Mouse (Mus musculus): ENCODE results near the gene Zfp780b. TPM values are rescaled to one million over a fixed set of nuclear protein-coding genes. Genes with fewer than 3 reads are reported as not detected.
"Not testable (repeated sequence)": the region's sequence is repeated elsewhere in the genome, so short reads cannot be mapped to it uniquely, and the experiment has no call there.

Gene Zfp780b
- polyA plus RNA-seq, 2 experiments = 5.7 to 10.8 TPM

- Histone ChIP-seq H3K4me1 (ENCODE audit: control insufficient read depth, insufficient read depth, low read length) (0 out of 2 replicates have a peak, but pooled peaks cover 4% of the 10 kb centered on the region), H3K4me2 (replicated peaks; ENCODE audit: low read depth, low read length, severe bottlenecking) (peak within 1 kb of the TSS; percentile 65), H3K36me3 (ENCODE audit: control insufficient read depth, insufficient read depth, low read length) (peaks cover 10% of the 10 kb centered on the region), H3K27me3 (ENCODE audit: control insufficient read depth, insufficient read depth, low read length) (no peaks in the 10 kb centered on the region), H3K4me3 (replicated peaks; ENCODE audit: low read length) (peak within 1 kb of the TSS; percentile 59), H3K9ac (ENCODE audit: low read depth, low read length, severe bottlenecking) (peak within 1 kb of the TSS; percentile 64), H3K9me3 (ENCODE audit: control insufficient read depth, low read length) (no peaks in the 10 kb centered on the region), H3K27ac (replicated peaks; ENCODE audit: low read depth, low read length) (no peak within 1 kb of the TSS)
- peak; percentile 28; the same call in 1 of the 2 replicates for TF ChIP-seq POLR2A (IDR thresholded peaks at IDR 0.05; ENCODE audit: borderline replicate concordance, extremely low read depth, insufficient read depth, insufficient read length)
- 3% methylated on average over 40 of the region's 40 CpGs for WGBS
- ATAC-seq (ENCODE audit: low FRiP score, low read depth) (peak; percentile 84), DNase-seq (ENCODE audit: low spot score) (peak; percentile 72)
These were observed 49.9 kb downstream of the Zfp780b start, which contains the start of gene Zfp974 for GRCm38 (mm10) chr7:27928818-27929695. Gene Zfp974 (minus strand): TSS chr7:27929460.

- WGBS = 40% methylated on average over 4 of the region's 4 CpGs
- peaks cover 12% of the 10 kb centered on the region for H3K36me3 ChIP-seq (ENCODE audit: control insufficient read depth, insufficient read depth, low read length)
- not testable (repeated sequence) for H3K27ac ChIP-seq (replicated peaks; ENCODE audit: low read depth, low read length); H3K4me3 ChIP-seq (replicated peaks; ENCODE audit: low read length); H3K9me3 ChIP-seq (ENCODE audit: control insufficient read depth, low read length); H3K27me3 ChIP-seq (ENCODE audit: control insufficient read depth, insufficient read depth, low read length); H3K9ac ChIP-seq (ENCODE audit: low read depth, low read length, severe bottlenecking); H3K4me1 ChIP-seq (ENCODE audit: control insufficient read depth, insufficient read depth, low read length); ATAC-seq (ENCODE audit: low FRiP score, low read depth); DNase-seq (ENCODE audit: low spot score); H3K4me2 ChIP-seq (replicated peaks; ENCODE audit: low read depth, low read length, severe bottlenecking)
These were observed 51.9 kb downstream of the Zfp780b start for GRCm38 (mm10) chr7:27927041-27927440.

- not testable (repeated sequence) for H3K27me3 ChIP-seq (ENCODE audit: control insufficient read depth, insufficient read depth, low read length)
These were observed 68.0 kb downstream of the Zfp780b start for GRCm38 (mm10) chr7:27910952-27911351.

More at GRCm38 (mm10) chr7:27910952-27911351, 68.0 kb downstream of the Zfp780b start:
- not testable (repeated sequence) for H3K4me3 ChIP-seq (replicated peaks; ENCODE audit: low read length); H3K9me3 ChIP-seq (ENCODE audit: control insufficient read depth, low read length); H3K4me2 ChIP-seq (replicated peaks; ENCODE audit: low read depth, low read length, severe bottlenecking); ATAC-seq (ENCODE audit: low FRiP score, low read depth); H3K27ac ChIP-seq (replicated peaks; ENCODE audit: low read depth, low read length); H3K9ac ChIP-seq (ENCODE audit: low read depth, low read length, severe bottlenecking); DNase-seq (ENCODE audit: low spot score); H3K4me1 ChIP-seq (ENCODE audit: control insufficient read depth, insufficient read depth, low read length)
- 96% methylated on average over 3 of the region's 4 CpGs for WGBS
- peaks cover 13% of the 10 kb centered on the region for H3K36me3 ChIP-seq (ENCODE audit: control insufficient read depth, insufficient read depth, low read length)

Other genes starting within 250 kb of the Zfp780b start
- 10.0 and 11.6 TPM in 2 replicates for gene Zfp60, start 247.8 kb downstream of the Zfp780b start, polyA plus RNA-seq (2012; rRNA removed)
- 32.6 and 36.5 TPM in 2 replicates for gene Zfp60, start 247.8 kb downstream of the Zfp780b start, polyA plus RNA-seq (2014; fragmentation: Nextera tagmentation; extraction: Ambion mirVana)
- 2.0 and 3.0 TPM in 2 replicates for gene Zfp626, start 172.0 kb downstream of the Zfp780b start, polyA plus RNA-seq (2012; rRNA removed)
- 2.2 TPM in 2 replicates for gene Zfp626, start 172.0 kb downstream of the Zfp780b start, polyA plus RNA-seq (2014; fragmentation: Nextera tagmentation; extraction: Ambion mirVana)
- gene Zfp59, start 140.6 kb downstream of the Zfp780b start, polyA plus RNA-seq (2012; rRNA removed) = 3.2 and 4.4 TPM in 2 replicates
- 9.4 and 9.5 TPM in 2 replicates for gene Zfp59, start 140.6 kb downstream of the Zfp780b start, polyA plus RNA-seq (2014; fragmentation: Nextera tagmentation; extraction: Ambion mirVana)
- gene Zfp607a, start 121.6 kb downstream of the Zfp780b start, polyA plus RNA-seq (2012; rRNA removed) = 1.5 and 2.3 TPM in 2 replicates
- gene Zfp607a, start 121.6 kb downstream of the Zfp780b start, polyA plus RNA-seq (2014; fragmentation: Nextera tagmentation; extraction: Ambion mirVana) = 3.1 and 3.2 TPM in 2 replicates
- 4.0 and 5.9 TPM in 2 replicates for gene Zfp974, start 49.7 kb downstream of the Zfp780b start, polyA plus RNA-seq (2012; rRNA removed)
- 8.0 and 8.4 TPM in 2 replicates for gene Zfp974, start 49.7 kb downstream of the Zfp780b start, polyA plus RNA-seq (2014; fragmentation: Nextera tagmentation; extraction: Ambion mirVana)
- 1.8 and 2.0 TPM in 2 replicates for gene Zfp850, start 34.9 kb upstream of the Zfp780b start, polyA plus RNA-seq (2012; rRNA removed)
- gene Zfp850, start 34.9 kb upstream of the Zfp780b start, polyA plus RNA-seq (2014; fragmentation: Nextera tagmentation; extraction: Ambion mirVana) = 4.1 and 4.5 TPM in 2 replicates
- gene Psmc4, start 70.9 kb upstream of the Zfp780b start, polyA plus RNA-seq (2012; rRNA removed) = 206 and 227 TPM in 2 replicates
- gene Psmc4, start 70.9 kb upstream of the Zfp780b start, polyA plus RNA-seq (2014; fragmentation: Nextera tagmentation; extraction: Ambion mirVana) = 281 and 284 TPM in 2 replicates
- gene Fcgbp, start 92.1 kb upstream of the Zfp780b start, polyA plus RNA-seq (2012; rRNA removed) = 0.35 and 0.63 TPM in 2 replicates
- 0.18 and 0.48 TPM in 2 replicates for gene Fcgbp, start 92.1 kb upstream of the Zfp780b start, polyA plus RNA-seq (2014; fragmentation: Nextera tagmentation; extraction: Ambion mirVana)
- gene 9530053A07Rik, start 150.3 kb upstream of the Zfp780b start, polyA plus RNA-seq (2012; rRNA removed) = not detected in 2 replicates
- gene 9530053A07Rik, start 150.3 kb upstream of the Zfp780b start, polyA plus RNA-seq (2014; fragmentation: Nextera tagmentation; extraction: Ambion mirVana) = not detected in 2 replicates
- 238 and 299 TPM in 2 replicates for gene Fbl, start 190.5 kb upstream of the Zfp780b start, polyA plus RNA-seq (2012; rRNA removed)
- 43.7 and 45.9 TPM in 2 replicates for gene Fbl, start 190.5 kb upstream of the Zfp780b start, polyA plus RNA-seq (2014; fragmentation: Nextera tagmentation; extraction: Ambion mirVana)
- gene Dyrk1b, start 200.3 kb upstream of the Zfp780b start, polyA plus RNA-seq (2012; rRNA removed) = 26.0 and 37.8 TPM in 2 replicates
- 13.8 and 15.7 TPM in 2 replicates for gene Dyrk1b, start 200.3 kb upstream of the Zfp780b start, polyA plus RNA-seq (2014; fragmentation: Nextera tagmentation; extraction: Ambion mirVana)

All from limb, embryonic 14.5 days (tissue).